Mouse (Mus musculus) CD4-positive helper T cell, adult 2 months (primary cell): ENCODE data around the gene Fam43b.

ENCODE experiments used
- DNase-seq: peaks from one replicate; pipeline ENCODE4 v3.0.0-alpha.2; 2012; ENCODE audit warnings: low read depth, missing footprints, low spot score

Fam43b gene

DNA sequence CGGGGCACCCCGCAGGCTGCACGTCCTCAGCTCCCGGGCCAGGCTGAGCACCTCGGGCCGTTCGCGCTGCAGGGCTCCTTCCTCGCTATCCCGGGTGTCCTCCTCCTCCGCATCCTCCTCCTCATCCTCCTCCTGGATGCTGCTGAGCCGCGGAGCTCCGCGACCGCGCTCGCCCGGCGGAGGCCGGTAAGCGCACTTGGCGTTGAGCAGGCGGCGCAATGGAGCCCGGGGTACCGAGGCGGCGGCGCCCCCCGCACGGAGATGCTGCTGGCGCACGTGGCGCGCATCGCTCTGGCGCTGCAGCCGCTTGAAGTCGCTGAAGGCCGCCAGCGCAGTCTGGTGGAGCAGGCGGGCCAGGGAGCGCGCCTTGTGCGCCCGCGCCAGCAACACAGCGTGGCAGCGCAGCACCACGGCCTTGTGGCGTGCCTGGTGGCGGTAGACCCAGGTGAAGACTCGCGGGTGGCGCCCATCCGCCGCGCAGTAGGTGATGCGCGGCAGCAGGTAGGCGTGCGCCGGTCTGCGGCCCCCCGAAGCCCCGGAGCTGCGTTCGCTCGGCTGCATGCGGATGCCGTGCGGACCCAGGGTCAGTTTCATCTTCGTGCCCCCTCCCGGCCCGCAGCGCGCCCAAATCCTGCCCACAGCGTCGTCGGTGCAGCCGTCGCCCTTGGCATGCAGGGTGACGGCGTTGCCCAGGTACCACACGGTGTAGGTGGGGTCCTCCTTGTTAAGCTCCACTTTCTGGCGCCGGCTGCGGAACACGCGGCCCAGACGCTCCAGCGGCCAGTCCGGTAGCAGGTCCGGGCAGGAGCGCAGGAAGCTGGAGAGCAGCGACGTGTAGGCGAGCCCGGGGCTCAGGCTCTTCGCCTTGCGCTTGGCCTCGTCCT lies 999 bp downstream of the Fam43b start:
- no peak for DNase-seq

DNA sequence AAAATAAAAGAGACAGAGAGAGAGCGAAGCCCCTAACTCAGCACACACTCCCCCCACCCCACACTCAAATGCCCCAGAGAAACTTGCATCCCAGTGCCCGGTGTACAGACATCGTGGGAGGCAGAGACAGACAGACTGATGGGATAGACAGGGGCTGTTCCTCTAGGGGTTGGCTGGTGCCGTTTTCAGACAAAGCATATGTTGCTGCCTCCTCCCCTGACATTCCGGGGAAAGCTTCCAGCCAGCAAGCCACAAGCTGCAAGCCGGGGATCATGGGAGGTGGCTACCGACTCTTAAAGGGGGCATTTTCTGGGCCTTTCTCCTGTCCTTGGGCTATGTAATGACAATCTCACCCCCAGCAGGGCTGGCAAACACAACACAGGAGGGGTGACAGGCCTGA lies 2.6 kb downstream of the Fam43b start:
- no peak for DNase-seq

DNA sequence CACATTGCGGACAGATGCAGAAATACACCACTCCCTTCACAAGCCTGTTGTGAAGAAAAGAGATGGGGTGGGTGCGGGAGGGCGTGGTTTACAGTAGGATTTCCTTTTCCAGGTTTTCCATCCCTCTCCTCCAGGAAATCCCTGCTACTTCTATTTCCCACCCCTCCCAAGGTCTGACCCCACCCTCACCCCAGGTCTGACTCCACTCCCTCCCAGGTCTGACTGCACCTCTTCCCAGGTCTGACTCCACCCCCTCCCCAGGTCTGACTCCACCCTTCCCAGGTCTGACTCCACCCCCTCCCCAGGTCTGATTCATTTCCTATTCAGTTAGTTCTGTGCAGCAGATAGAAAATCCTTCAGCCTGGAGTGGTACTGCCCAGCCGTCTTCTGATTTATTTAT lies 12.5 kb downstream of the Fam43b start:
- no peak for DNase-seq

DNA sequence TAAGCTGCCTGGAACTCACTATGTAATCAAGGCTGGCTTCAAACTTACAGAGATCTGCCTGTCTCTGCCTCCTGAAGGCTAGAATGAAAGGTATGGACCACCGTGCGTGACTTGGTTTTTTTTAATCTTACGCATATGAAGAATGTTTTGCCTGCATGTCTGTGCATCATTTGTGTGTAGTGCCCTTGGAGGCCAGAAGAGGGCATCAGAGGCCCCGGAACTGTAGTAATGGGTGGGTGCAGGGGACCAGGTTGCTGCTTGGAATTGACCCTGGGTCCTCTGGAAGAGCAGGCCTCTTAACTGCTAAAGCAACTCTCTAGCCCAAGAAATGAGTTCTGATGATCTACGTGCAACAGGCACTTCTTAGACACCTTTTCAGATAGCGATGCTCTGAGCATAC lies 13.9 kb downstream of the Fam43b start:
- no peak for DNase-seq

DNA sequence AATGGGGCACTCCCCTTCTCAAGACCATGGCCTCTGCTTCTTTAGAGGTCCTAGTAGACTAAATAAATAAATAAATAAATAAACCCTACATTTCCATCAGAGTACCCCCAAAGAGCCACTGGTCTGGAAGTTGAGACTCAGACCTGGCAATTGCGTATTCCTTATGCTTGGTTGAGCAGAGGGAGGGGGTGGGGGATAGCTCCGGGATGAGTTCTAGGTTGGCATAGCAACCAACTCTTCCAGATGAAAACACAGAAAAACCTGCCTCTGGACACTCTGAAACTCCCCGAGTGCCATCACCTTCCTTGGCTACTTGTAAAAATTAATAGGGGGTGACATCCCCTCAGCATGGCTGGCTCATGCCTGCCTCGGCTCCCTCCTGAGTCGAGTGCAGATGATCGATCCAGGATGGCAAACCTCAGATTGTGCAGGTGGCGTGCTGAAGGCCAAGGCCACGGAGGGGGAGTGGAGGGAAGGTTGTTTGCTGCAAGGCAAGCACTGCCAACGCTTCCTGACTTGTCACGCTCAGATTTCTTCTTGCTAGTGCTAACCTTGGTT lies 16.1 kb downstream of the Fam43b start:
- DNase-seq, result no peak

DNA sequence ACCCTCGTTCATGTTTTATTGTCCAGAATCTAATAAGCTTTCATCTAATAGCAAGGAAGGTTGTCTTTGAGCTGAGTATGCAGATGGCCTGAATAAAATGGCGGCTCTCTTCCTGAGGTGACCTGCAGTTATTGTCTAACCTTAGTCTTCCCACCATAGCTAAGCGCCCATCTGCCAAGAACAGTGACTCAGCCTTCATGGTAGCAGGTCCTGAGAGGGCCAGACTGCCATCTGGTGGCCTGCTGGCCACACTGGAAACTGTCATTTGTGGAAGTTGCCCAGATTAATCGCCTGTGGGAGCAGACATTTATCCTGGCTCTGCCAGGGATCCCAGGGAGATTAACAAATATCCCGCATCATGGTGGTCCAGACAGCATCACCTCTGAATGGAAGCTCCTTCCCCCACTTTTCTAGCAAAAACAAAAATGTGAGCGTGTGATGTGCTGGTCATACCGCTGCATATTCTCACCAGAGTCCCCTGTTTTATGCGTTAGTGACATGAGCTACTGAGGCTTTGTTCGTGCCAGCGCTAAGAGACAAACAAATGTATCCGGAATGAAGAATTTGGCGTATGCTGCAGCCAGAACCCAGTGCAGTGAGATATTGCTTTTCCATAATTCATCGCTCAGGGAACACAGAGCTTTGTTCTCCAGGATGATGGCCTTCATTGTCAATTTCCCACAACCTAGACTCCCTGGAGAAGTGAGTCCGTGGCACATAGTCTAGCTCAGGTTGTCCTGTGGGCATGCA lies 17.1 kb downstream of the Fam43b start:
- DNase-seq, result no peak

DNA sequence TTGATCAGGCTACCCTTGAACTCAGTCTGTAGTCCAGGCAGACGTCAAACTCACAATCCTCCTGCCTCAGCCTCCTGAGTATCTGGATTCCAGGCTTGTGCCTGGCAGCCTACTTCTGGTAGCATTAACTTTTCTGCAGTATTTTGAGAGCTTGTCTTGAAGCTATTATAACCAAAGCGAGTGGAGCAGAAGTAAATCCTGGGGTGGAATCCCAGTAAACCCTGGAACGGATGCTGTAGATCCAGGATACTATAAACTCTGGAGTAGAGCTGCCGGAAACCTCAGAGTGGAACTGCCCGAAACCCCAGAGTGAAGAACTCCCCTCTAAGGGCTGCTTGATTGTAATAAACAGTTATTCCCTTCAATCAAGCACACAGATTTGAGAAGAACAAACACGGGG lies 18.8 kb downstream of the Fam43b start:
- no peak for DNase-seq

DNA sequence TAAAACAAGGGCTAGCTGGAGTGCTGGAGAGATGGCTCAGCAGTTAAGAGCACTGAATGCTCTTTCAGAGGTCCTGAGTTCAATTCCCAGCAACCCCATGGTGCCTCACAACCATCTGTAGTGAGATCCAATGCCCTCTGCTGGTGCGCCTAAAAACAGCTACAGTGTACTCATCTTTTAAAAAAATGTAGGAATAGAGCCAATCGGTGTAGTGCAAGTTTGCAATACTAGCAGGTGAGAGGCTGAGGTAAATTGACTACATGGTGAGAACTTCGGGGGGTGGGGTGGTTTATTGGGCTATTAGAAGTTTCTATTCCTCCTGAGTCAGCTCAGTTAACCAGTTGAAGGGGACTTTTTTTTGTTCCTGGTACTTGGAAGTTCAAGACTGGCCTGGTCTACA lies 21.2 kb downstream of the Fam43b start:
- no peak for DNase-seq

DNA sequence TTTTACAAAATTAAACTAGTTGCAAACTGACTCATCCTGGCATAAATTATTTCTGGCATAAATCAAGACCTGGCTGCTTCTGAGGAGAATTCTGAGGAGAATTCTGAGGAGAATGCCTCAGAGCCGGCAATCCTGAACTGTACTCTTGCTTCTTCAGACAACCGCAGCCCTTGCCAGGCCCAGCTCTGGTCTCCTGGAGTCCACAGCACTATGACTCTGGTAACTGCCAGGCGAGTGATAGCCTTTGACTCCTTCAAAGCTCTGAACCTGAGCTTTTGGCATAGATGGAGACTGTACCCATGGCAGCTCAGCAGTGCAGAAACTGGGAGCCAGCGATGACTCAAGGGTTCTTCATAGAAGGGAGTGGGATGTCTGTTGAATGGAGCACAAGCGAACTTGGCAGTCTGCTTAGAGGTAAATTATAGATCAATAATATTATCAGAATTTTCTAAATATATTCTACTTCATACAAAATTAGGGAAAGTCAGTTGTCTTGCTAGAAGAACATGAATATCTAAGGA lies 25.3 kb downstream of the Fam43b start:
- DNase-seq, result no peak

DNA sequence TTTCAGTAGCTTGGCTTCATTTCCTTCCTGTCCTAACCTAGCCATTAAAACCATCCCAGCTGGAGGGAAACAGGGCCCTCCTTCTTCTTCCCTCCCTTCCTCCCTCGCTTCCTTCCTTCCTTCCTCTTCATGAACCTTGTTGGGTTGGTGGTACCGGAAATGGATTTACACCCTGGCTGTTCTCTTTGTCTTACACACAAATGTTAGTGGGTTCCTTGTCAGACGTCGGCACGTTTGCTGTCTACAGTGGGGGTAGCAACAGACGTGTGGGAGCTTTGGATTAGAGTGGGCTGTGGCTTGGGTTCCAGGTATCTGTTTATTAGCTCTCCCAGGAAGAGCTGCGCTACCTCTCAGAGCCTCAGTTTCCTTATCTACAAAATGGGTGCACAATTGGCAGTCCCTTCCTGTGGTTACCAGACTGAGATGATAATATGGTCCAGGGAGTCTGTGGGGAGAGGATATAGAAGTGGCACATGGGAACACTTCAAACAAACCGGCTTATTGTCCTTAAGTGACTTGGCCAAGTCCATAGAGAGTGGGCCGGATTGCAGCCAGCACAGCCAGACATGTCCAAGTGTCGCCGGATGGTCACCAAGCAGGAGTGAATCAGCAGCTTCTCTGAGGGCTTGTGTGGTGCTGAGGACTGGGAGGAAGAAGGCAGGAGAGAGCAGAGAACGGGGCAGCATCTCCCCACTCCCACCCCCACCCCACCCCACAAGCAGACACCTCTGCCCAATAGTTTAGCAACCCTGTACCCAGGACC lies 27.6 kb downstream of the Fam43b start:
- DNase-seq, result no peak

DNA sequence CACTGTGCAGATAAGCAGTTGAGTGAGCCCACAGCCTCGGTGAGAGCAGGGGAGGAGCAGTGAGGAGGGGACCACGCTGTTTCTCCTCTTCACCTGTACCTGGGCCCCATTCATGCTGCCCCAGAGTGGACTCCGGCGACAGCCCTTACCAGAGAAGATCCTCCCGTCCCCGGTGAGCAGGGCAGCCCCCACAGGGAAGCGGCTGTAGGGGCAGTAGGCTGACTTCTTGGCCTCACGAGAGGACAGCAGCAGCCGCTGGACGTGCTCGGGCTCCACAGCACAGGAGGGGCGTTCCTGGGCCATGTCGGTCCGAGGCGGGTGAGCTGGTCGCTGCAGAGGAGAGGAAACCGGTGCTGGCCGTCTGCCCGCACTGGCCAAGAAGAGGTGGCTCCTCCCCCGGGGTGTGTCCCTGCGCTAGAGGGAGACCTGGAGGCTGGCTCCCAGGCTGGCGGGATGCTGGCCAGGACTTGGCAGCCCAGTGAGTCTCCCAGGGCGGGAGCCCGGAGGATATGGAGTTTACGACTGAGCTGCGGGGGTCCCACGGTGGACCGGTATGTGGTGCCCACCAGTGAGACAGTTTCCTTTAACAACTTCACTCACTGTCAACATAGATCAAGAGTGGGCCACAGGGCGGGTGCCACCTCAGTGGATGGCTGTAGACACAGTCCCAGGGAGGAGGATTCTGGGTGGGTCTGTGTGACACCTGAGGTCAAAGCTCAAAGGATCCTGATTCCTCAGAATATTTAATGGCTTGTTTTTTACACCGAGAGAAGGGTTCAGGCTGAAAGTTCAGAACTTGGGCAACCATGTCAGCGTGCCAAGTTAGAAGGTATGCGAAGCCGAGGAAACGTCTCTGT lies 28.5 kb downstream of the Fam43b start, which contains the start of gene Cda:
TSS of gene Cda (minus strand) at position 352 of the 857 bp plus-strand sequence.
- no peak for DNase-seq

DNA sequence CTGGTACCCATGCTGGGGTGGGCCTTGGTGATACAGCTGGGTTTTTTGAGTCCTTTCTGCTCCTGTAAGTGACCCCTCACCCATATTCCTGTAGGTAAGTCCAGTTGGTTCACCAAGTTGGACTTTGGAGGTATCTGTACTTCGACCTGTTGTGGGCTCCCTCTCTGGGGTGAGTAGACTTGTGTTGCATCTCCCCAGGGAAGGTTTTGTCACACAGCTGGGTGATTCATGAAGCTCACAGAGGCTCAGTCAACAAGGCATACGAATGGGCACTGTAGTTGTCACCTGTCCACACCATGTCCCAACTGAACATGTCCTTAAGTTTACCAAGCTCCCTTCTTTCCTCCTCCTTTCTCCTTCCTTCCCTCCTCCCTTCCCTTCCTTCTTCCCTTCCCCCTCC lies 29.8 kb downstream of the Fam43b start:
- DNase-seq, result no peak

DNA sequence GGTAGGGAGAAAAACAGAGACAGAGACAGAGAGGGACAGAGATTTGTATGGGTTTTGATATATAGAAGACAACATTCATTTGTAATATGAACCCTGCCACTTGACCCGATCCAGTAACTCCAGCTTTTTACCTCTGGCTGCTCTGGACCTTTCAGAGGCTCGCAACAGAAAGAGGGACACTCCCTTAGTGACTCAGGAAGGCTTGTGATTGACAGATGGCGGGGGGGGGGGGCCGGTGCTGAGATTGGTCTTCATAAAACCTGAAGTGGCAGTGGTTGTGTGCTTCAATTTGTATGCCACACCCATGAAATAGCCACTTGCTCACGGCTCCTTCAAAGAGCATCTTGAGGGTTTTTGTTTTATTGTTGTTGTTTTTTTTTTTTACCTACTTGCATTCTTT lies 32.8 kb downstream of the Fam43b start:
- DNase-seq, result no peak

DNA sequence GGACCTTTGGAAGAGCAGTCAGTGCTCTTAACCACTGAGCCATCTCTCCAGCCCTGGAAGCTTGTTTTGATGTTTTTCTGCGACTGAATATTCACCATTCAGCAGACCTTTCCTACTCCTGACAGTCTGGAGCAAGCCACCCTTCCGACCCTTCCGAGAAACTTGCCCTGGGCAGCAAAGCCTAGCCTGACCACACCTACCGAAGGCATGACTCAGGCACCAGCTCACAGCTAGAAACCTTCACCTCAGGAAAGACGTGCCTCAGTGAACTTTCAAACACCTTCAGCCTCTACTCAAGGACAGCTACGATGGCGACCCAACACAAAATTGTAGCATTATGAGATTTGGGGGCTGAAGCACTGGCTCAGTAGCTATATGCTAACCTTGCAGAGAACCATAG lies 33.4 kb downstream of the Fam43b start:
- no peak for DNase-seq

DNA sequence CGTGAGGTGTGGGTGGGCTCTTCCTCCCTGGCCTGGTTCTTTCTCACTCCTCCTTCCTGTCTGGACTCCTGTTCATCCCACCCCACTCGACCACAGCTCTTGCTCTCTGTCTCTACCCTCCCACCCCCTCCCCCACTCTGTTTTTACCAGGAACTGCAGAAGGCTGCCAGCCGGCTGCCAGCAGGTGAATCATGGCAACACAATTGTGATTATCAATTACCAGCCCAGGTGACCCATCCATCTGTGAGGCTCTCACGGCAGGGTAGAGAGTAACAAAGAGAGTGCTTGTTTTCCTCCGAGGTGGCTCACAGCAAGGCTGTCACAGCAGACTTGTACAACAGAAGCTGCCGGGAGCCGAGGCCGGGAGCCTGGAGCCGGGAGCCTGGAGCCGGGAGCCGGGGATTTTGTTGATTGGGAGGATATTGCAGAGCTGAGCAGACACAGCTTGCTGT lies 34.9 kb downstream of the Fam43b start:
- no peak for DNase-seq

DNA sequence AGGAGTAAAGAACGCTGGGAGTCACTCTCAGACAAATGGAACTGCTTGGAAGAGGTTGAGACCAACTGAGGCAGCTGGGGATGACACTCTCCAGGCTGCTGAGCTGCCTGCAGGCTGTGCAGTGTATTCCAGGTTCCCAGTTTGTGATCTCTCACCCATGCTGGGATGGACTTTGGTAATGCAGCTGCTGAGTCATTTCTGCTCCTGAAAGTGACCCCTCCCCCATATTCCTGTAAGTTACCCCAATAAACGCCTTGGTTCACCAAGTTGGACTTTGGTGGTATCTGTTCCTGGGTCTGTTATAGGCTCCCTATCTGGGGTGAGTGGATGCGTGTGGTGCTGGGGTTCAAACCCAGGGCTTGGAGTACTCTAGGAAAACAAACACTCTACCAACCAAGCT lies 38.2 kb downstream of the Fam43b start:
- DNase-seq, result no peak

DNA sequence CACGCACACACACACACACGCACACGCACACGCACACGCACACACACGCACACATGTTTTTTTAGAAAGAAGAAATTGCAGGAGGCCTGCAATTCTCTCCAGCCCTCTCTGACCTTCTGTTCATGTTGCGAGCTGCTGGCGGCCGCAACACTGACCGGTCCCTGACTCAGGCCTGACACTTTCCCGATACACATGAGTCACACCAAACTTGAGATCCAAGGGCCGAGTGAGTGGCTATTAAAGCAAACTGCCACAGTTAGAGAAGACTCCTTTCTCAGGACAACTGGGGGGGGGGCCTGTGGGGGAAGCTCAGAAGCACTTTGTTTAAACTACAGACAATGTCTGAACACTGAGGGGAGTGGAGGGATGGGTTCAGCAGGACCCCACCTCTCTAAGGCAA lies 39.8 kb downstream of the Fam43b start:
- DNase-seq, result no peak

DNA sequence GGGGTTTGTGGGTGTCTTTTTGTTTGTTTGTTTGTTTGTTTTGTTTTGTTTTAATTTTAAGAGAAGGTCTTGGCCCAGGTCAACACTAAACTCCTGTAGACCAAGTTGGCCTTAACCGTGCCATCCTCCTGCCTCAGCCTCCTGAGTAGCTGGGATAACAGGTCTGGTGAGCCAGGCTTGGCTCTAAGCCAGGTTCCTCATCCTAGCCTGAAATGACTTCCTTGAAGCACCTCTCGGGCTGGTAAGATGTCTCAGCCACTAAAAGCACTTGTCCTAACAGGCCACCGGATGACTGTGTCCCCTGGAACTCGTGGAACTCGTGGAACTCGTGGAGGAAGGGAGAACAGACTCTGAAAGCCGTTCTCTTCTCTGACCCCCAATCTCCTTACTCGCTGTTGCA lies 40.2 kb downstream of the Fam43b start:
- no peak for DNase-seq

DNA sequence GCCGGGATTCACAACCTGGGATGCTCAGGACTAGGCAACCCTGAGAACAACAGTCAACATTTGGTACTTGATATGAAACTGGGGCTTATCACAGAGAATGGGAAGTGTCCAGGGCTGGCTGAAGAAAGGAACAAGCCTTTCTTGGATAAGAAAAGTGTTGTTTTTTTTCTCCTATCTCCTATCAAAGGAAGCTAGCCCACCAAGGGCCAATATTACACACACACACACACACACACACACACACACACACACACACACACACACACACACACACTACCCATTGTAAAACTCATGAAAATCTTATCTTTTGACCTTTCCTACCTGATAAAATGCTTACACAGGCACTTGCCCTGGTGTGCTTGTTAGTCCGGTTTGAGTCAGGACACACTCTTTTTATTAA lies 40.8 kb downstream of the Fam43b start:
- DNase-seq, result no peak

DNA sequence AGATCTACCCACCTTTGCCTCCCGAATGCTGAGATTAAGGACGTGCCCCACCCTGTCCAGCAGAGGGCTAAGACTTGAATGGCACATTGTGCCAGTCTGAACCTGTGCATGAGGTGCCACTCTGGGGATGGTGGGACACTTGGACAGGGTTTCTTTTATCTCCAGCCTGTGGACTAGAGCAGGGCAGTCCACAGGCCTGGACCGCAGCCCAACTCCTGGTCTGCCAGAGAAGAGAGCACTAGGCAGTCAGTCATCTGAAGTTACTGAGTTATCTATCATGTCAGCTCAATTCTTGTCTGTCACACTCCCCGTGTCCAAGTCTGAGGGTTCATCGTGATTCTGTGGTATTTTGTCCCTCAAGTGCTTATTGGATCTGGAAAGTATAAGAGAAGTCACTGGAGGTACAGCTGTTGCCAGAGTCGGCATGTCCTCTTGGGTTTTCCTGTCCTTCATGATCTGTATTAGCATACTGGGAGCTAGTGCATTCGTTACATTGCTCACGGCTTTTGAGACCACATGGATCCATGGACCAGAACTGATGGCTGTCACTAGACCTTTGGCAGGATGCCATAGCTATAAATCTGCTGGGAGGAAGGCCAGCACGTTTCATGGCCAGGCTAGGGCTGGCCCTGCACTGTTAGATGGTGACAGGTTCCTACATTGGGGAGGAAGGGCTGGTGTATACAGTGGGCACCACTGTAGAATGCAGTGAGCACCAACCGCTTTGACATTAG lies 42.7 kb downstream of the Fam43b start:
- no peak for DNase-seq
